Mouse (Mus musculus) right cerebral cortex, adult 18-20 months (tissue): ENCODE data around the gene Sspn.
A peak's percentile ranks its signal among the peaks of the same experiment; 100 is the strongest.

Experiments
- DNase-seq: peaks from one replicate; pipeline ENCODE4 v3.0.0; 2022; ENCODE audit warnings: mixed read lengths

Gene Sspn

GRCm38 (mm10) chr6:145977344-145977743 lies 45.9 kb downstream of the Sspn start:
- no peak for DNase-seq

GRCm38 (mm10) chr6:145977771-145978450 lies 46.5 kb downstream of the Sspn start:
- DNase-seq, result peak; percentile 15

- DNase-seq, result no peak
Observed at GRCm38 (mm10) chr6:145981074-145981473, 49.6 kb downstream of the Sspn start.

- DNase-seq, result no peak
Observed at GRCm38 (mm10) chr6:145982335-145982734, 50.9 kb downstream of the Sspn start.

GRCm38 (mm10) chr6:145990578-145990977 lies 59.1 kb downstream of the Sspn start:
- no peak for DNase-seq

- no peak for DNase-seq
Observed at GRCm38 (mm10) chr6:145992526-145992925, 61.1 kb downstream of the Sspn start.

- DNase-seq, result peak; percentile 35
Observed at GRCm38 (mm10) chr6:145992985-145993384, 61.5 kb downstream of the Sspn start.

- DNase-seq, result peak; percentile 90
Observed at GRCm38 (mm10) chr6:145998314-145999007, 67.0 kb downstream of the Sspn start.

GRCm38 (mm10) chr6:146000767-146001166 lies 69.3 kb downstream of the Sspn start:
- DNase-seq, result no peak

GRCm38 (mm10) chr6:146001396-146002191 lies 70.2 kb downstream of the Sspn start:
- DNase-seq, result no peak

- DNase-seq, result no peak
Observed at GRCm38 (mm10) chr6:146004174-146004601, 72.7 kb downstream of the Sspn start.

- no peak for DNase-seq
Observed at GRCm38 (mm10) chr6:146005129-146005886, 73.9 kb downstream of the Sspn start.

GRCm38 (mm10) chr6:146005935-146006564 lies 74.6 kb downstream of the Sspn start:
- no peak for DNase-seq

GRCm38 (mm10) chr6:146006753-146007152 lies 75.3 kb downstream of the Sspn start:
- no peak for DNase-seq

- peak; percentile 49 for DNase-seq
Observed at GRCm38 (mm10) chr6:146008450-146008981, 77.1 kb downstream of the Sspn start.

GRCm38 (mm10) chr6:146009163-146009915 lies 77.9 kb downstream of the Sspn start:
- no peak for DNase-seq

- peak; percentile 24 for DNase-seq
Observed at GRCm38 (mm10) chr6:146010093-146010764, 78.8 kb downstream of the Sspn start.

GRCm38 (mm10) chr6:146014312-146014711 lies 82.9 kb downstream of the Sspn start:
- no peak for DNase-seq
